Mouse (Mus musculus) frontal cortex, postnatal 10 days (tissue): ENCODE measurements at regions not wholly inside any gene's neighbourhood (a gene's known extent, or its start where the extent isn't known, plus 50 kb on each side); places are given as distances from the start of the nearest gene placed in this dataset.

Experiments
- DNase-seq, 2 experiments: peaks; one replicate each; pipeline ENCODE4 v3.0.0; 2022; ENCODE audit warnings: low spot score in 2 of 2, mixed read lengths in 1 of 2

DNA sequence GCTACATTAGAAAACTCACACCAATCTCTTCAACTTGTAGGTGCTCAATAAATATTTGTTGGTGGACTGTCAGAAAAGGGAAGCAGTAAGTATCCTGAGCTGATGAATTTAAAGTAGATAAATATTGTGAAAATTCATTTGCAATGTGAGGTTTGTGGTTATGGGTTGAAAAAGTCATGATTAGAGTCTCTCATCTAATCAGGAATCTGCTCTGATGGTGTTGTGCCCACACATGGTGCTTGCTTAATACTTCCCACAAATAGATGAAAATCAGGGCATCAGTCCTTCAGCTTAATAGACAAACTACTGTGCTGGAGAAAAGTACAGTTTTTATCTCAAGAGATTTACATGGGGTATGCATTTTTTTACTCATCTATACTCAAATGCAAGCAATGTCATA is 59.9 kb downstream of the S1pr1 start:
- DNase-seq = no peak

DNA sequence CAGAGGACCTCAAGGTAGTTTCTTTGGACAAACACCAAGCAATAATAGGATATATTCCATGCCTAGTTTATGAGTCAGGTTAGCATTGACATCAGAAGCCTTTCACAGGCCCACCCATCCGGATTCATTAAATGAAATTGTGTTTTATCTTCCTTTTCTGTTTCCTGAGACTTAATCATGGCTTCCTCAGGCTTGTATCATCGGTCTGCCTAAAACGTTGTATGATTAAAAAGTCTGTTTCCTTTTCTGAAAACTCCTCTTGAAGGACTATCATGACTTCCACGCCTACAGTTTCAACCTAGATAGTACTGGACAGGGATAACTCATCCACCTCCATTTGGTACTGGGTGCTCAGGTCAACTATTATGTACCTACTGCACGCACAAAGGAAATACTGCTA is 62.6 kb downstream of the S1pr1 start:
- DNase-seq = no peak

DNA sequence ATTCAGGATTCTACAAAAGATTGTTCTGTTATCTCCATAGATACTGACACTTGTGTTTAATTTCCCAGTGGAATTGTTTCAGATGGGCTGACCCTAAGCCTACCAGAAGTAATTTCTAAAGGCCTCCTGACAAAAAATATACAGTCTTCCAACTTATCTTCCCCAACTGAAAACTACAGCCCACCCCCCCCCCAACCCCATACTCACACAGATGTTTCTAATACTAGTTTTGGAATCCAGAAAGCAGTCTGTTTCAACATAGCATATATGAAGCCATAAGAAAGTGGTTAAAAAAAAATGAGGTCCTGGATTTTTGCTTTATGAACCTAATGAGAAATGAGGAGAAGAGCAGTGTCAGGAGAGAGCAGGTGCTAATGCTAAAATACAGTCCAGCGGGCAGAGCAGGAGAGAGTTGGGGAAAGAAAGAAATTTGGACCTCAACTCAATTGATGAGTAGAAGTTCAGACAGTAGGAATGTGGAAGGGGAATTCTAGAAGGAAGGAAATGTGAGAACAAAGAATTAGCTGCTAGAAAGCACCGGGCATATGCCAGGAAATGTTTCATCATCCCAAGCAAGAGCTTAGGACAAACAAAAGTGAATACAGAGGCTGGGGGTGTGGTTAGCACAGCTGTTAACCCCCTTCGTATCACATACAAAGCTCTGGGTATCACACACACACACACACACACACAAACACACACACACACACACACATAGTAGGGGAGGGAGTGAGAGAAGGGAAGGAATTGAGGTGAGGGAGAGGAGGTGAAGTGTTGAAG is 65.3 kb downstream of the S1pr1 start:
- no peak for DNase-seq

DNA sequence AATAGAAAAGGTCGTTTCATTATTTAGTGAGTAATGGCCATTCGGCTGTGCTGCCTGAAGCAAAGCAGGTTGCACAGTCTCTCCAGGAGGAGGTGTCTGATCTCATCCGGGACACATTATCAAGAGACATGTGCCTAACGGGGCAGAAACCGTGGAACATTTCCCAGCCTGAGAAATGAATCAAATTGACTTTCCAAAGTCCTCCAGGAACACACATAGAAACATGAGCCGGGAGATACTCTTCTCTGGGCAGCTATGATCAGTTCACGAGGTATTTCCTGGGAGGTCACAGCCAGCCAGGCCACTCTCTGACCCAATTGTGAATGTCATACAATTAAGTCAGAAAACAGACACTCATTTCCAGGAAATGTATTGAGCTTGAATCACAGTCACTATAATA is 67.9 kb downstream of the S1pr1 start:
- no peak for DNase-seq

DNA sequence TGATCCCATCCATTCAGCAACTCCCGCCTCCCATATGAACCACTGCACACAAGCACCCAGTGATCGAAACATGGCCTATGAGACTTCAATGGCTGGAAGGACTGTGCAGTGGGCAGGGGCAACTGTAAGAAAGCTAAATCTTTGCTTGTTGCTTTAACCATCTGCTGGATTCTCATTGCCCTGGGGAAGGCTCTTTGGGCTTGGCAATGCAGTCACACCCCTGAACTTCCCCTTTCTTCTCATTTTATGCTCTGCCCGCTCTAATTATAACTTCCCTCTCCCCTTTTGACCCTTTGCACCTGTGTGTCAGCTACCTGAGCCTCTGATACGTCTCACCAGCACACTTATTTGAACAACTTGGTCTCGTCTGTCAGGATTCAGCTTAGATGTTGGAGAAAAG is 70.6 kb downstream of the S1pr1 start:
- no peak for DNase-seq

DNA sequence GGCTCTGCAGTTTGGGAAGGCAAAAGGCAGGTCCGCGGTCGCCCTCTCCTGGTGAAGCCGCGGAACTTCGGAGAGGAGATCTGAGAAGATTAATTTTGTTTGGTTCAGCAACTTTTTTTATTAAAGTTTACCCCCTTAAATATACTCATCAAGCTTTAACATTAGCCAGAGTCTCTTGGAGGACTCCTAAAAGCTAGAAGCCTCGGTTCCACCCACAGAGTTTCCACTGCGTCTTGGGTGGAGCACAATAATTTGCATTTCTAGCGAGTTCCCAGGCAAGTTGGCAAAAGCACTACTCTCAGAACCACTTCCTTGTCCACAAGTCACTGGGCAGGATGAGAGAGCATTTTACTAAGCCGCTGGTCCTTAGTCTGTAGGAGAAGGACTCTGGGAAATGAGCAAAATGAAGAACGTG is 72.0 kb downstream of the S1pr1 start:
- peak; percentile 65 to 80 for DNase-seq

DNA sequence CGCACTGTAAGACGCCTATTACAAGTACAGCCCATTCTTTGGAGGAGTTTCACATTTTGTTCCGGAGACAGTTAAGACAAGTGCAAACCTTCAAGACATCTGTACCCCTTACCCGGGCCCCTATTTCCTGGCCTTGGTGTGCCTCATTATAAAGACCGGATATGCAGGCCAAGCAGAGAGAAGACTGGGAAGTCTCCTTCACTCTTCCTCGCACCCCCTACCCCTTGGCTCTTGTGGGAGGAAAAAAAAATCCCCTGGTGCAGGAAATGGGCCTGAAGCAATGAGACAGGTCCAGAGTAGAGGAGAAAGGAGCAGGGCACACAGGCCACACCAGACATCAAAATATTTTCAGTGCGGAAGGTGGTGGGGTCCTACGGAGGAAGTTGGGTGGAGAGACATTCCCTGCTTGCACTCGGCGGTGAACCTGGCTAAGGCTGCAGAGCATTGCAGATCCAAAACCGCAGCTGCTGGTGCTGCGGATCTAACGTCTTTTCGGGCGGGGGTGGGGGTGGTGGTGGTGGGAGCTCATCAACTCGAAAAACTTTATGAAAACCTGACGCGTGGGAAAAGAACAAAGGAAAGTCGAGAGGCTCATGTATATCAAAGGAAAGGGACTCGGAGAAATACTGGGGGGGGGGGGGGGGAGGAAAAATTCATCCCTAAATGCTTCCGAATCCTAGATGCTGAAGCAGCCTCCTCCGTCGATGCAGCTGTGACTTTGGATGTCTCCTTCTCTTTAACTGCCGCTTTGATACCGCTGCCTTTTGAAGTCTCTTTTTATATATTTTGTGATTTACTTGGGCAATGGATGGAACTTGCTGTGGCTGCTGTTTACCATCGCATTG is 72.6 kb downstream of the S1pr1 start:
- DNase-seq = no peak

DNA sequence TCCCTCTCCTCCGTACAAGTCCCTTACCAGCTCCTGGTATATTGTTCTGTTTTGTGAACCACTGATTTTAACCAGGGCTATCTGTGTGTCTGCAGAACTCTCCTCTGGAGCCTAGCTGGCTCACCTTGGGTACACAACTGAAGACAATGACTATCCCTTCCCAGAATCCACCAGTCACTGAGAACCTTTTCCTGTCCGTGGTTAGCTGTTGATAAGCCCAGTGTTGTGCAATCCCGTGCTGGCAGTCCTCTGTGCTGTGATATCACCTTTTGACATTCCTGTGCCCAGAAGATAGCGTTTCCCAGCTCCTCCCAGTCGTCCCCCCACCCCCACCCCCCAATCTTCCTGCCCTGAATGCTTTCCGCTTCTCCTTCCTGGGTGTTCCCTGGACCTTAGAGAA is 73.5 kb downstream of the S1pr1 start:
- no peak for DNase-seq

DNA sequence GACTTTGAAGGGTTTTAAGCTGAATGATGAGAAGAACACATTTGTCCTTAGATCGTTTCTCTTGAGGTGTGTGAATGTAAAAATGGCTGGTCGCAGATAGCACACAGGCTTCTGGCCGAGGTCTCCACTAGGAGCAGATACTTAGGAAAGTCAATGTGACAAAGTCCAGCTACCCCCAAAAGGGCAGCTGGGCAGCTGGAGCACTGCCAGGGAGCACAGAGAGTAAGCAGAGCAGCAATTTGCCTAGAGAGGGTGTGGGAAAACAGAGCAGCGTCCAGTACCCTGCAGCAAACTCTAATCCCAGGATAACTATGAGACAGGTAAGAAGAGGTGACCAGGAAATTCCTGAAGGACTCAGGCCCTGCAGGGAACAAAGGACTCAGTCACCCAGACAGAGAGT is 79.4 kb downstream of the S1pr1 start:
- no peak for DNase-seq

DNA sequence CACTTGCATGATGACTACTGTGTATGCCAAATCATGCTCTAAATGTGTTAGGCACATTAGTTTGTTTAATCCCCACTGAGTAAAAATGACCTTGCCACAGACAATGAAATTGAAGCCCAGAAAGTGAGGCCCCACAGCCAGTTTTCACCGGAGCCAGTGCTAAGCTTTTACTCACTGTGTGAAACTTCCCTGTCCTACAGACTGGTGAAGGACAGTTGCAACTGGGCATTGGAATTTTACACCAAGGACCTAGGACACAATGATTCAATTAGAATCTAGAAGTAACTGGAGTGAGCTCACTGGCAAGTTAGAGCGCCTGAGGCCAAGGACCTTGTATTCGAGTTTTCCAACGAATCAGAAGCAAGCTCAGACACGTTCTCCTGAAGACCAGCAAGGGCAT is 79.8 kb downstream of the S1pr1 start:
- DNase-seq = no peak

DNA sequence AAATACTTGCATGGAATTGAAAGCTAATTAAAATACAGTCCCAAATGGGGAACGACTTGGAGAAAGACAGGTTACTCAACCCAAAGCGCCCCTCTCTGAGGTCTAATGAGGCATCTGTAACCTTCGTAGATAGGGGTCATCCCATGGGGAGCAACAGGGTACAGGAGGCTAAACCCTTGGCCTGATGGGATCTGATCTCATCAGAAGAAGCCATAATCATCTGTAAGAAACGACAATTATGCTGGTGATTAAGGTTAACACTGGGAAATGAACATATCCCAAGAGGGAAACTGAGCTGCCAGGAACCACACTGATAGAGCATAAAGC is 82.5 kb downstream of the S1pr1 start:
- DNase-seq = no peak

DNA sequence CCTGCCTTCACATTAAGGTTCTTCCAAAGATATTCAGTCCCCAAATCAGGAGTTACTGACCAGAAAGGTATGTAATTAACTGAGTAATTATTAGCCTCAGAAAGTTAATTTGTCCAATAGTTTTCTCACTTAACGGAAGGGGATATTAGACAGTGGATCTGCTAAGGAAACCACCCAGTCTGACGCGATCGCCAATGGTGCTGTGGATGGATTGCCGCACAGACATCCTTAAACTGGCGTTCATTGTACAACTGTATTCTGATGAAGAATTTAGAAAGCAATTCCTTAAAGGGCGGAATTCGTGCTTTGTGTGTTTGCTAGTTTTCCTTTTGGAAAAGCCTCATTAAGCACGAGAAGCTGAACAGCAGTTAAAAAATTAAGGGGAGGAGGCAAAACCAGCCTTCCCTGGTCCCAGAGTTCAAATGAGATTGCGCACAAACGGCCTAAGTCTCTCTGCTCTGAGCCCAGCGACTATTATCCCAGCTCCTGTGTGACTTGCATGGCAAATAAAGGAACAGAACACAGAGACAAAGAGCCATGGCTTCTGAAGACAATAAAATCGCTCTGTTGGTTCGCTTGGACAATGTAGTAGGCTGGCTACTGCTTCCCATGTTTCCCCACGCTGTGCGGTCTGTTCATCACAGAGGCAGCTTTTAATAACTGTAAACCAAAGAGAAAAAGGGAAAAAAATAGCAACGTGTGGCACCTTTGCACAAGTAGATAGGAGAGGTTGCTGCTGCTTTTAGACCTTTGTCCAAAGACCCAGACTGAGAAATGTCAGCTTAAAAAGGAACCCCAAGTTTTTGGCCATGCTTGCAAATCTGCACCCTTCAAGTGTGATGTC is 83.1 kb downstream of the S1pr1 start:
- no peak for DNase-seq

DNA sequence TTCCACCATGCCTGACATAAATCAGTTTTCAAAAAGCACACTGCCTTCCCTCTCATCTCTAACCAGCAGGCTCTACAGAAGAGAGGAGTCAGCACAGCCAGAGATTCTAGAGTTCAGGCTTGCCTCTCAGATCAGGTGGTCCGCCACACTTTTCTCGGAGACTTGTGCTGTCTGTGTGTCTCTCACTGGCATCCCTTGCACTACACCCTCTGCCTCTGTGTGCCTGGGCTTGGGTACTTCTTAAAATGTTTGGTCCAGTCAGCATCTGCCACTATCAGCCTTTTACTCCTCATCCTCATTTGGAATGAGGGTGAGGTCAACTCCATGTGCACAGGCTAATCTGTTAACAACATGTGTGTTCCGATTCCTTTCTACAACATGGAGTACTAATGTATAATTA is 92.0 kb downstream of the S1pr1 start:
- DNase-seq = no peak

DNA sequence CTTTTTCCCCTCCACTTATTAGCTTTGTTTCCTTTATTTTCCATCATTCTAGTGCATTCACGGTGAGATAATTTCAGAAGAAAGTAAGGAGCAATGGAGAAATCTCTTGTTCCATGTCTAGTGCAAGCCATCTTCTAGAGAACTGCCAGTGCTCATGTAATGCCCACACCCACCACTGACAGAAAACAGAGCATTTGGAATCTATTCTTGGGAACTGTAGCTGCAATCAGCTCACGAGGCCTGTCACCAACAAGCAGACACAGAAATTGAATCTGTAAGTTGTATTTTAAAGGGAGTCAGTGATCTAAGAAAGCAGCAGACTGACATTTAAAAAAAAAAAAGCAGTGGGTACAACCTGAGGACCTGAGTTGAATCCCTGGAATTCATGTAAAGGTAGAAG is 92.6 kb downstream of the S1pr1 start:
- DNase-seq = peak in 1 of 2 experiments; percentile 34

DNA sequence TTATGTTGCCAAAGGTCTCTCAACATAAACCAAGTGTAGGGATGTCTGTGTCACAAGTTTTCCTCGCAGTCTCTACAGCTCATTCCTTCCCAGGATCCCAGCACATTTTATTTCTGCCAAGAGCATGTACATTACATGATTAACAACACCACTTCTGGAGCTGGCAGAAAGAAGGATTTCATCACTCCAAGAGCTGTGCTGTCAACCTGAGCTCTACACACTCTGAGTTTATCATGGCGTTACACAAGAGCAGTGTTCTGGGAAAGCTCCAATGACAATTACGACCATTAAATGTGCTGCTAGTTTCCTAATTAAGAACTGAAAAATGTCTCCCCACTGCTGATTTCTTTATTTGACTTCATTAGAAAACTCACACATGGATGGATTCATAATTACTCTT is 94.9 kb downstream of the S1pr1 start:
- no peak for DNase-seq

DNA sequence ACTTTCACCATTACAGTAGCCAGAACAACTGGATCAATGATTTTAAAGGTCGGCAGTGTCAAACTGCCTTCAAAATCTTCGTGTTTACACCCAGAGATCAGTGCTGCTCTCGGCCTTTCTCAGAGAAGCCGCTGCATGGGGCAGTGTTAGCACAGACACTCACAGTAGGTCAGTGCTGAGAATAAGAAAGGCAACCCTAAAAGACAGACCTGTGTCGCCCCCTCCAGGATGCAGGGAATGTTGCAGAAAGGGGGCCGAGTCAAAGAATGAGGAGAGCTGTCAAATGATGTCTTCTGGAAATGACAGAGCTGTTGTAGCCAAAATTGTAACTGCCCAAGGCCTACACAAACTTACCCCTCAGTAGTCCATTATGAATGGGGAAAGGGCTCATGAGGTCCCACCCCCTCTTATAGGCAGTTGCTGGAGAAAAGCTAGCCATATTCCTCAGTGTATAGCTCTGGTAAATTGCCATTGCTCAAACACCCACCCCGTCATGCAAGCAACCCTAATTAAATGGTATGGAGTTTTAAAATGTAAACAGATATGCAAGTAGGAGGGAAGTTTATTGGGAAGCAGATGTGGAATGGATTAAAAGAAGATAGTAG is 98.8 kb downstream of the S1pr1 start:
- peak in 1 of 2 experiments; percentile 46 for DNase-seq

DNA sequence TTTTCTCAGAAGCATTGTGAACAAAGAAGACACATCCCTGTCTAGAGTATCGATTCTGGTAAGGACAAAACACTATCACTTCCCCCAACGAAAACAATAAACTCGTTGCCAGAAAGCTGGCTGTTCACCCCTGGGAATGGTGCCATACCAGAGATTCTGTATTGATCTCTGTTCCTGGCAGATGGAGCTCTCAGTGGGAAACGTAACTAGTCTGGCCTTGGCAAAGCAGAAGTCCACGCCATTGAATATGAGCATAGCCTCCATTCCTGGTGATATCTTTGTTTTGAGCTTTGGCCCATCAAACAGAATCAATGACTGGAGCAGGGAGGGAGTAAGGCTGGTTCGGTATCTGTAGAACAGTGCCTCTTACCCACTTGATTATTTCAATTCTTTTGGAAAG is 102.0 kb downstream of the S1pr1 start:
- no peak for DNase-seq

DNA sequence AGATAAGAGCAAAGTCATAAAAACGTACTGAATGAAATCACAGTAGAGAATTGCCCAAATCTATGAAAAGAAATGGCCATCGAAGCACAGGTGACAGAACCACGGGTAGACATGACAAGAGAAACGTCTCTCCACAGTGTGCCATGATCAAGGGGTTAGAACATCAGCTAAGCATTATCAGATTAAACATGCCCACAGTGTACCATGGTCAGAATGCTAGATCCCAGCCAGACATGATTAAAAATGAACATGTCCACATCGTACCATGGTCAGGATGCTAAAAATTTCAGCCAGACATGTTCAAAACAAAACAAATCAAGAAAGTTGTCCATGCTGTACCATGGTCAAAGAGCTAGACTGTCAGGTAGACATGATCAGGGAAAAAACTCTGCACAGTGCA is 106.8 kb downstream of the S1pr1 start:
- no peak for DNase-seq

DNA sequence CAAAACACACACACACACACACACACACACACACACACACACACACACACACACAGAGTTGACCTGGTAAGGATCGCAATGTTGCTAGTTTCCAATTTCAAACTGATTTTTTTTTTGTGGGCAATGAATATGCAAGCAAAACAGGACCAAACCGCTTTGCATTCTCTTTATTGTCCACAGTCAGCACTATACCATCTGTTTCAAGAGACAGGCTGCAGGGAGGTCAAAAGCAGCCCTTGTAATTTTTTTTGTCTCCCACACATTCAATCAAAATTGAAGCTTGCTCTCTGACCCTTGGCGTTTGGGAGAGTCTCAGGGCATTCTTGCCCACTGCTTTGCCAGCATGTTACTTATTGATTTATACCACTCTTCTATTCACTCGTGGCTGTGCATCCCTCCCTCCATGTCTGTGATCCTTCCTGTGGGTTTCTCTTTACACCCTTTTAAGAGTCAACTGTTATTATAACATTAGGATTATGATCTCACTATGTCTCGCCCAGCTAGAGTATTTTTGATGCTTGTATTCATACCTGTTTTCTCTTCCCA is 110.1 kb downstream of the S1pr1 start:
- no peak for DNase-seq

DNA sequence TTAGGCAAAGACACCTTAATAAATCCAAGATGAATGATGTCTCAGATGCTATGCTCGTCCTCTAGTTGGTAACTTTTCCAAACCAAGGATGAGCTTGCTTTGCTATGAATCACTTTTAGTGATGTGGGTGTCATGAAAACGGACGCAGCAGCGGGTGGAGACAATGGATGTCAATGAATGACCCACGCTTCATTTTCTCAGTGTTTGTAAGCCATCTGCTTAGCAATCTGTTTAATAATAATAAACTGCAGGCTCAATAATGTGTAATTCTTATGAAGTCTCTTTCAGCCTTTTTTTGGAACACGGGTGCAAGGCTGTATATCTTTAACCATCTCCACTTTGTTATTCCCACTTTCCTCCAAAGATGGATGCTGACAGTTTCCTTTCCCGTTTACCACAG is 110.6 kb downstream of the S1pr1 start:
- DNase-seq = no peak

DNA sequence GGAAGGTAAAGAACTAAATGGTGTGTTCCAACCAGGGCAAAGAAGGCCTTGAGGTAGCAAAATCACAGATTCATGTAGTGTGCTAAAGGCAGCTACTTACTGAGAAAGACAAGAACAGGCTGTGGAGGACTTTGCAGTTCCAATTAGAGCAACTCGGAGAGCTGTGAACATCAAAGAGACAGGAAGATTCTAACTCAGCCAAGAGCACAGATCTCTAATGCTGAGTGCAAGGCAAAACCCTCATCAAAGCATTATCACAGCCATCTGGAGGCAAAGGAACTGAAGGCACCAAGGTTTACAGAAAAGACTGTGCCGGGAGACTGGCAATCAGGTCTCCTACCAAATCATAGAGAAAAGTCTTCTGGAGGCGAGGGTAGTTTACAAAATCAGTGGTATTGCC is 111.1 kb downstream of the S1pr1 start:
- DNase-seq = no peak

DNA sequence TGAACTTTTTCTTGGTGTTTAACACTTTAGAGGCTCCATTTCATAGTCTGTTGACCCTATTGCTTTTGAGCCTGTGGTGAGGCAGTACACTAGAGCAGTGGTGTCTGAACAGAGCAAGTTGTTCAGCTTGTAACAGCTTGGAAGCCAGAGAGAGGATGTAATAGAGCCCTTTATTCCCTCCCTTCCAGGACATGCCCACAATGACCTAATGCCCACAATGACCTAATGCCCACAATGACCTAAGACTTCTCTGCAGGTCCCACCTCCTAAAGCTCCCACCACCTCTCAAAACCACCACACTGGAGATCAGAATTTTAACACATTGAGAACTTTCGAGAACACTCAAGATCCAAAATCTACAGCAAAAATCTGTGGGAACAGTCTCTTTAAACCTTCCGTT is 115.6 kb downstream of the S1pr1 start:
- no peak for DNase-seq
